In the genomic region with DNA sequence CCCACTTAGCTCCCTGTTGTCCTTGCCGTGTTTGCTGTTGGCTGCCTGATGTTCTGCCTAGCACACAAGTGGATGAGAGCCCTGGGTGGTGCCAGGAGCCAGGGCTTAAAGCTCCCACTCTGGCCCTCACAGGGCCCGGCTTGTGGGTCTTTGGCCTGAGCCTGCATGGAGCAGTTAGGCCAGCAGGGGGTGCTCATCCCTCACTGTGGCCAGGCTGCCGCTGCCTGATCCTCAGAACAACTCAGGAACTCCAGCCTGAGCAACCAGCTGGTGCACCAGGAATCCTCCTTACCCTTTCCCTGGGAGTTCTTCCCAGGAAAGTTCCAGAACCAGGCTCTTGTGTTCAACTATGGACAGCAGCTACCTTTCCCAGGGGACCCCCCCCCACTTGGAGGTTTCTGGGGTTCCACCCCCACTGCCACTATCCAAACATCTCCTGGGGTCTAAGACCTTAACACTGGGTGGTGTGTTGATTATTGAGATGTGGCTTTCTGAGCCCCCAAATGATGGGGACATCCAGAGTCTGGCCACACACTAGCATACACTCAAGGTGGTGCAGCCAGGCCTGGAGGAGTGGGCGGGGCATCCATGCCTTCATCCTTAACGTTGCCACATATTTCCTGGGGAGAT, we compare ENCODE assay signal across 9 mouse cellular contexts. TPM values are rescaled to one million over a fixed set of nuclear protein-coding genes. Genes with fewer than 3 reads are reported as not detected.
A peak's percentile ranks its signal among the peaks of the same experiment; 100 is the strongest.
DNase-seq lines count a peak whose midpoint lies in the region; ATAC-seq and TF ChIP-seq lines count a peak whose summit lies in the region.
"Had no signal": no experiment of that assay in that cellular context is flagged by ENCODE, and none has a peak within 500 bp of the region (broad histone marks: within the 10 kb centered on the region; RNA-seq: fewer than 3 reads in every experiment).

No protein-coding gene starts in this region.

- peaks cover 15% of the 10 kb centered on the region for H3K4me1 ChIP-seq in G1E (ENCODE audit: insufficient read depth, low read depth, low read length)
- H3K4me1 ChIP-seq in forebrain, embryonic 14.5 days (ENCODE audit: control insufficient read depth, insufficient read depth, low read length), result no peaks in the 10 kb centered on the region
- H3K4me1 ChIP-seq in hindbrain, embryonic 12.5 days, result no peaks in the 10 kb centered on the region

- WGBS in forebrain, embryonic 14.5 days, result 51% methylated on average over 5 of the region's 5 CpGs
- WGBS in hindbrain, embryonic 12.5 days, result 53% methylated on average over 5 of the region's 5 CpGs

- peak; percentile 62 for ATAC-seq in G1E (ENCODE audit: extremely low read depth, insufficient number of reproducible peaks, low FRiP score, poor library complexity, severe bottlenecking)
- peak; percentile 68 for ATAC-seq in forebrain, embryonic 14.5 days
- peak; percentile 26; the same call in 1 of the 2 replicates for ATAC-seq in hindbrain, embryonic 12.5 days (ENCODE audit: low FRiP score)

- no peak overlapping the region for H3K4me2 ChIP-seq in forebrain, embryonic 14.5 days (ENCODE audit: low read length)
- H3K4me2 ChIP-seq in hindbrain, embryonic 12.5 days (replicated peaks), result no peak overlapping the region

- DNase-seq in G1E (ENCODE audit: low spot score), result peak; percentile 11
- peak; percentile 24 for DNase-seq in c-Kit-positive CD71-positive TER-119-positive erythroid progenitor cells, embryonic 14.5 days (ENCODE audit: low spot score)
- peak; percentile 67 for DNase-seq in forebrain, embryonic 14.5 days (ENCODE audit: low spot score)
- DNase-seq in layer of hippocampus, postnatal 14 days (ENCODE audit: low spot score in 2 of 2), result peak; percentile 84 to 86
- peak; percentile 89 for DNase-seq in lung, postnatal 36 days
- DNase-seq in retina, postnatal 7 days (ENCODE audit: low read depth, low spot score), result peak; percentile 44
- DNase-seq in thymus, postnatal 4 days, result peak; percentile 86

- H3K36me3 ChIP-seq in G1E (replicated peaks), result peaks cover 98% of the 10 kb centered on the region
- H3K36me3 ChIP-seq in forebrain, embryonic 14.5 days (ENCODE audit: control insufficient read depth, insufficient read depth, low read length), result peaks cover 32% of the 10 kb centered on the region
- peaks cover 35% of the 10 kb centered on the region for H3K36me3 ChIP-seq in hindbrain, embryonic 12.5 days

- H3K27me3 ChIP-seq in G1E (ENCODE audit: insufficient read depth, low read length), result no peaks in the 10 kb centered on the region
- no peaks in the 10 kb centered on the region for H3K27me3 ChIP-seq in forebrain, embryonic 14.5 days (replicated peaks; ENCODE audit: control insufficient read depth, insufficient read depth, low read length)
- H3K27me3 ChIP-seq in hindbrain, embryonic 12.5 days, result no peaks in the 10 kb centered on the region

- peak; percentile 59 for TF ChIP-seq CTCF in G1E (IDR thresholded peaks at IDR 0.05; ENCODE audit: low read depth, low read length)

- H3K27ac ChIP-seq in forebrain, embryonic 14.5 days (ENCODE audit: low read depth, low read length), result no peak overlapping the region
- no peak overlapping the region for H3K27ac ChIP-seq in hindbrain, embryonic 12.5 days

- H3K9me3 ChIP-seq in G1E (replicated peaks), result no peaks in the 10 kb centered on the region
- H3K9me3 ChIP-seq in forebrain, embryonic 14.5 days (replicated peaks; ENCODE audit: control insufficient read depth, low read length), result no peaks in the 10 kb centered on the region
- H3K9me3 ChIP-seq in hindbrain, embryonic 12.5 days (replicated peaks), result no peaks in the 10 kb centered on the region

- no peak overlapping the region for H3K9ac ChIP-seq in forebrain, embryonic 14.5 days (ENCODE audit: low read length)
- no peak overlapping the region for H3K9ac ChIP-seq in hindbrain, embryonic 12.5 days

- no peak overlapping the region for H3K4me3 ChIP-seq in G1E (ENCODE audit: low read depth, low read length)
- no peak overlapping the region for H3K4me3 ChIP-seq in forebrain, embryonic 14.5 days (ENCODE audit: low read depth, low read length)
- H3K4me3 ChIP-seq in hindbrain, embryonic 12.5 days, result no peak overlapping the region

RNA-seq across cellular contexts. Expression of a gene that starts 7.0 kb away (rescaled TPM):
- total RNA-seq in G1E (2014; fragmentation: Nextera tagmentation) (19.1 and 29.1 TPM in 2 replicates), G1E (2017) (17.6 and 18.4 TPM in 2 replicates)
- 12.0 and 18.8 TPM in 2 replicates for polyA plus RNA-seq in G1E (2012)
- 8.3 and 8.4 TPM in 2 replicates for polyA plus RNA-seq in forebrain, embryonic 14.5 days (2014; fragmentation: Nextera tagmentation; extraction: Ambion mirVana)
- polyA plus RNA-seq in hindbrain, embryonic 12.5 days (2016; fragmentation: Nextera tagmentation; extraction: Ambion mirVana), result 13.2 and 14.6 TPM in 2 replicates
- 10 to 100 TPM; 10.3 to 11.6 TPM for total RNA-seq in layer of hippocampus, postnatal 14 days (2021)

RNA-seq across cellular contexts. Expression of a gene that starts 18.4 kb away (rescaled TPM):
- total RNA-seq in G1E (2014; fragmentation: Nextera tagmentation), result not detected in 2 replicates
- not detected in 2 replicates for total RNA-seq in G1E (2017)
- polyA plus RNA-seq in G1E (2012), result not detected in 2 replicates
- polyA plus RNA-seq in forebrain, embryonic 14.5 days (2014; fragmentation: Nextera tagmentation; extraction: Ambion mirVana), result not detected in 2 replicates
- 1.9 and 2.3 TPM in 2 replicates for polyA plus RNA-seq in hindbrain, embryonic 12.5 days (2016; fragmentation: Nextera tagmentation; extraction: Ambion mirVana)
- total RNA-seq in layer of hippocampus, postnatal 14 days (2021), result under 1 TPM; 0.23 to 0.26 TPM
- polyA plus RNA-seq: heart, embryonic 14.5 days had no signal

Comparison
In these comparisons a context has a peak if more than half of its experiments do, and no peak if none do; other contexts are left out.
1. DNase-seq: peak in every context shown above with its lines; median percentile 89 in lung, postnatal 36 days; 86 in thymus, postnatal 4 days; 85 in layer of hippocampus, postnatal 14 days; 67 in forebrain, embryonic 14.5 days; 44 in retina, postnatal 7 days; 24 in c-Kit-positive CD71-positive TER-119-positive erythroid progenitor cells, embryonic 14.5 days; 11 in G1E.